Mouse (Mus musculus) mouse embryonic stem cell (cell line): ENCODE measurements around the gene Gh.

ENCODE experiments used
- in situ Hi-C, 2 experiments: fragments of 300-500 bp; cut with MboI; formaldehyde crosslinking; loops; 1 replicate in 1 of 2; 3 replicates in 1 of 2; pipeline ENCODE4 v1.14.3; 2019 to 2020; ENCODE audit warnings: low sequenced_read_pairs in 2 of 2, low pct_unique_long_range_greater_than_20kb in 1 of 2, mixed read lengths in 1 of 2; ENCODE audit not compliant: unreplicated experiment in 1 of 2

Gh gene

DNA sequence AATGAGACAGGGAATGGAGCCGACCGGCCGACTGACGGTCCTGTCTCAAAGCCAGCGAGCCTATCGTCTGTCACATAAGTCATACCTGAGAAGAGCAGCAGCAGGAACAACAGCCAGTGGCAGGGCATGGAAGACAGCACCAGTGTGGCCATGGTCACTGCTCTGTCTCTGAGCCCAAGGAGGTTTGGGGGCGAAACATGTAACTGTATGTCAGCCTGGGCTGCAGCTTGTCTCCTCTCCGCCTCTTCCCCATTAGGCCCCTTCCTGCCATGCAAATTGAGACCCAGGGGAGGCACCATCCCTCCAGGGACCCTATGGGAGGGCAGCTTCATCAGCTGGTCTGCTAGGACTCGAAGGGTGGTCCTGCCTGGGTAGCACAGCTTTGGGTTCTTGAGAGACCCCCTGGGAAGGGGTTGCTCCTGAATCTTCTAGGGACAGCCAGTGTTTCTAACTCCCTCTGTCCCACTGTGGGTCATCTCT, 12.7 kb upstream of the Gh start, which contains the start of gene Cd79b:
Gene Cd79b, minus strand, starts transcription at position 430 of the 480 bp plus-strand sequence.
- in situ Hi-C loops, result no loop called here

- in situ Hi-C loops, result no loop called here
Observed at GRCm38 (mm10) chr11:106313533-106313932, 11.9 kb upstream of the Gh start.

DNA sequence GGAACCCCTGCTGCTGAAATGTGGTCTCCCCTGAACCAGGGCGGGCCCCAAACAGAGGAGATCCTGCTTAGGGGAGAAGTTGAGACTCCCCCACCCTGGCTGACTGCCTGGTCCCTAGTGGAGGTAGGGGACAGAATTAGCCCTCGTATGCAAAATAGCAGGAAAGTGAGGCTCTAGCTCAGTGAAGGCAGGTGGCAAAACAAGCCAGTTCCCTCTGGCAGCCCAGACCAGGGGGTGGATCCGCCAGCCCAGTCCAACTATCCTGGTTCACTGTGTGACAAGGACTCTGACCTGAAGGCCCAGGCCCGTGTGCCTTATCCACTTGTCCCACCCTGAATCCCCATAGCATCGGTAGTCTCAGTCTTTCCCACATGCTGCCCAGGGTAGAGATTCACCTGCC, 8.5 kb upstream of the Gh start:
- in situ Hi-C loops, result no loop called here

DNA sequence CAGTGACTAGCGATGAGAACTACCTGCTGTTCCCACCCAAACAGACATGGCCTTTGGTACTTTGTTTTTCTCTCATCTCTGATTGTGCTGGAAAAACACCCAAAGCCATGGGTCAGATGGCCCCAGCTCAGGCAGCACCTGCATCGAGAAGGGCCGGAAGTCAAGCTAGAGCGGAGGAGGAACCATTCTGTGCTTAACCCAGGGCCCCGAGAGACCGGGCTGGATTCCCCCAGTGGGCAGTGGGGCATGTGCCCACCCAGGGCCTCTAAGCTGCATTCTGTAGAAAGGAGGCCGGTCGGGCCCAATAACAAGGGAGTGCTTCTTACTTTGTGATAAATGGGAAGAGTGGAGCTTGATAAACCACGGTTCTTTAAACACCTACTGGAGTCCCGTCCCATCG, 6.5 kb upstream of the Gh start:
- in situ Hi-C loops, result no loop called here

DNA sequence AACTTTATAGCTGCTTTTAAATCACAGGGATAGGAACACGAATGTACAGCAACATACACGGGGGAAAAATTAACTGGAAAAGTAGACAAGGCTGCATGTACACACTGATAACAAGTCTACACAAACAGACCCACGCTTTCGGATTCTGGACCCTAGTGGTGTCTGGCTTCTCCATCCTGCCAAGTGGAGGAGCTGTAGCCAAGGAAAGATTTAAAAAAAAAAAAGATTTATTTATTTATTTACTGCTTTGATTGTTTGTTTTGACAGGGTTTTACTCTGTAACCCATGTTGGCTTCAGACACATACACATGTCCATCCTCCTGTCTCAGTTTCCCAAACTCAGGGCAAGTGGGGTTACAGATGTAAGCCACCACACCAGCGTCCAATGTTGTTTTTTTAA, 5.8 kb upstream of the Gh start:
- in situ Hi-C loops, result no loop called here

DNA sequence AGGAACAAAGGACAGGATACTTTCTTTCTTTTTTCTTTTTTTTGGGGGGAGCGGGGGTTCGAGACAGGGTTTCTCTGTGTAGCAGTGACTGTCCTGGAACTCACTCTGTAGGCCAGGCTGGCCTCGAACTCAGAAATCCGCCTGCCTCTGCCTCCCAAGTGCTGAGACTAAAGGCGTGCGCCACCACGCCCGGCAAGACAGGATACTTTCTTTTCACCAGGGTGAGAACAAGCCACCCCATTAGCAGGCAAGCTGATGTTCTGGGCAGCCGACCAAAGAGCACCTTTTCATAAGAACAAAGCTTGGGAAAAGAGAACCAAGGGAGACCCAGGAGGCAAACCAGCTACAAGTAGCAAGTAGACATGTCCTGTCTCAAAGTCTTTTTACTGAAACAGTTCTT, 5.1 kb upstream of the Gh start:
- in situ Hi-C loops, result no loop called here

- in situ Hi-C loops, result no loop called here
Observed at GRCm38 (mm10) chr11:106306065-106306385, 4.4 kb upstream of the Gh start.

GRCm38 (mm10) chr11:106305348-106306064, 3.8 kb upstream of the Gh start:
- in situ Hi-C loops, result no loop called here

- in situ Hi-C loops, result no loop called here
Observed at GRCm38 (mm10) chr11:106302634-106303033, 969 bp upstream of the Gh start.

- in situ Hi-C loops, result no loop called here
Observed at GRCm38 (mm10) chr11:106291861-106292260, 9.8 kb downstream of the Gh start.

DNA sequence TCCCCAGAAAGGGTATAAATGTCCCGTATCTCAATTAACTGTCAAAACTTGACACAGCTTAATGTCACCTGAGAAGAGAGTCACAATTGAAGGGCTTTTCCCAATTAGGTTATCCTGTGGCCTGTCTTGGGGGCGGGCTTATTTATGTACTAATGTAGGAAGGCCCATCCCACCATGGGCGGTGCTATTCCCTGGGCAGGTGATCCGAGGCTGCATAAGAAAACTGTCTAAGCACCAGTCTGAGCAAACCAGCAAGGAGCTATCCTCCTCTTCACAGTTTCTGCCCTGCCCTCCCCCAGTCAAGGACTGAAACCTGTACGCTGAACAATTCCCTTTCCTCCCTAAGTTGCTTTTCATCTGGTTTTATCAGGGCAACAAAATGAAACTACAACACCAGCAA, 11.3 kb downstream of the Gh start:
- in situ Hi-C loops, result no loop called here

GRCm38 (mm10) chr11:106289369-106289768, 12.3 kb downstream of the Gh start:
- in situ Hi-C loops, result no loop called here

DNA sequence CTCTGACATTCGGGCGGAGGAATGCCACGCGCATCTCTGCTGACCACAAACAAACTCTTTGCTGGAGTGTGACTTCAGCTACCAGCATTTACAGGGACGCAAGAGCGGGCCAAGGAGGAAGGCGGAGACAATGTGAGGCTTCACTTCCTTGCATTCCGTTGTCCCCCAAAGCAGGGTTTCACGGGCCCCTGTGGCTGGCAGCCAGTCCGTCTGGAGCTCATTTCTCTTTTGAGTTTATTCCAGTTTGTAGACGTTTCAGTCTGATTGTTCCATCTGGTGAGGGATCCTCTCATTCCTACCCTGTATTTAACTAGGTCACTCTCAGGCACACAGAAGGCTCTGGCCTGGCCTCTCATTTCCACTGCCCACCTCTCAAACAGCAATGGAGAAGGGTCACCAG, 14.7 kb downstream of the Gh start:
- in situ Hi-C loops, result no loop called here

DNA sequence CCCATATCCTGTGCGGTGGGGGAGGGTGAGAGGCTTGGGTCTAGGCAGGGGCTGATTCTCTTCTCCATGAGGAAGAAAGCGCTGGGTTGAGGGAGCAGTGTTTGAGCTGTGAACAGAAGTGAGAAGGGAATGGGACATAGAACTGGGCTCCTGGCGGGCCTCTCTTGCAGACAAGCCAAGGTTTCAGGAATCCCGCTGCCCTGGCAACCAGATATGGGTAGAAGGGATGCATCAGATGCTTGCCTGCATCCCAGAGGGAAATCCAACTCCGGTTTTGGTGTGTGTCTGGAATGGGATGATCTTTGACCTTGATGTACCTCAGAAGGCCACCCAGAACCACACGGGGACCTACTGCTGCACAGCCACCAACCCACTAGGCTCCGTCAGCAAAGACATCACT, 15.5 kb downstream of the Gh start:
- in situ Hi-C loops, result no loop called here

- in situ Hi-C loops, result no loop called here
Observed at GRCm38 (mm10) chr11:106284126-106284525, 17.5 kb downstream of the Gh start.

DNA sequence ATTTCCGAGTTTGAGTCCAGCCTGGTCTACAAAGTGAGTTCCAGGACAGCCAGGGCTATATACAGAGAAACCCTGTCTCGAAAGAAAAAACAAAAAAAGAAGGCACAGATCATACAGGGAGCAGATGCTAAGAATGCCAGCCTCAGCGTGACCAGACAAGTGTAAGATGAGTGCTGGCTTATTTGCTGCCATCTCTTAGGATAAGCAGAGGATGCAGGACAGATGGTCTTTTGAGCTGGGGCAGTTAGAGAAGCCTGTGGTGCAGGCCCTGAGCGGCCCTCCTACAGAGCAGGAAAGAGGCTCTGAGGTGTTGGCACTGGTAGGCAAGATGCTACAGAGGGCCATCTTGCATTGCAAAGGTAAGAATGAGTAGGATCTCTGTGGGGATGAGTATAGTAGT, 18.3 kb downstream of the Gh start:
- in situ Hi-C loops, result no loop called here

DNA sequence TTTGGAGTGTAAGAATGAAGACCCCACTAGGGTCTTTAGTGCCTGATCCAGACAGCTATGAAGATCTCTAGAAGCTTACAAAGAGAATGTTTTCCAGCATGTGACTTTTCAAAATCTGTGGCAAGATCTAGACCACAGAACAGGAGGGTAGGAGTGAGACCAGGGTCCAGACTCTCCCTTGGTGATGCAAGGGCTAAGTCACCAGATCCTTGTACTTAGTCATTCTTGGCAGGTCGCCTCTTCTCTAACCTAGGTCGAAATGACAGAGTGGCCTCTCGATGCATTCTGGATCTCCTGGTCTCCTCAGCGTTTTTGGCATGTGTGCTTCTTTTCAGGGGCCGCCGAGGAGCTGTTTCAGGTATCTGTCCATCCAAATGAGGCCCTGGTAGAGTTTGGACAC, 19.2 kb downstream of the Gh start:
- in situ Hi-C loops, result no loop called here

DNA sequence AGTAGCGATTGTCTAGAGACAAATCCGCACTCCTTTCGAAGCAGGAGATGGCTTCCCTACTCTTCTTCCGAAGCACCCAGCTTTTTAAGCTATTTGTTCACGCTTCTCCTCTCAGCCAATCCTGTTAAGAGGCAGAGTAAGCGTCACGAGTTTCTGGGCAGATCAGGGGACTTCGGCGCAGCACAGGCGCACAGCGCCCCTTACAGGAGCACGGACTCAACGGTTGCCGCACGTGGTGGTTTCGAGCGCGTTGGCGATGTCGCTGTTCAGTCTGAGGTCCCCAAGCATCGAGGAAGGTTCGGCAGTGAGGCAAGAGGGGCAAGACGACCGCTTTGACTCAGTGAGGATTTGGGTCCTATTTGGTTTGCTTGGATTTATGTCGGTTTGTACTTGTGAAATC, 25.2 kb downstream of the Gh start, which contains the start of gene Tcam1:
Gene Tcam1, plus strand, starts transcription at position 219 of the 400 bp plus-strand sequence.
- in situ Hi-C loops, result no loop called here

GRCm38 (mm10) chr11:106274971-106275411, 26.7 kb downstream of the Gh start:
- in situ Hi-C loops, result no loop called here

GRCm38 (mm10) chr11:106274374-106274773, 27.3 kb downstream of the Gh start:
- in situ Hi-C loops, result no loop called here

DNA sequence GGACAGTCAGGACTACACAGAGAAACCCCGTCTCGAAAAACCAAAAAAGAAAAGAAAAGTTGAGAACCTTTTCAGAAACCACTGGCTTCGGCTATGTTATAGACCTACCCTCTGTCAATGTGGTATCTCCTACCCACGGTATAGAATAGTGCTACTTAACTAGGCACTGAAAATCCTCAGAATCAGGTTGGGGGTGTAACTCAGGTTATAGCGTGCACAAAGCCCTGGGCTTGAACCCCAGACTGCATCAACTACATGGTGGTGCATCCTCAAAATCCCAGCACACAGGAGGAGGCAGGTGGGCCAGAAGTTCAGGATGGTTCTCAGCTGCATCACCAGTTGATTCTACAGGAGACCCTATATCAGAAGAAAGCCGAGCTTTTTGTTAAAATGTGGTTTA, 27.9 kb downstream of the Gh start:
- in situ Hi-C loops, result no loop called here
